Mouse (Mus musculus): ENCODE data around the gene Ly6g6c. TPM values are rescaled to one million over a fixed set of nuclear protein-coding genes. Genes with fewer than 3 reads are reported as not detected.

Gene Ly6g6c
- polyA plus RNA-seq, 1 experiment: 4.0 TPM

GRCm38 (mm10) chr17:35051156-35052086 is 13.8 kb upstream of the Ly6g6c start:
- Histone ChIP-seq H3K27me3 (ENCODE audit: control insufficient read depth, insufficient read depth, low read length, poor library complexity, severe bottlenecking) (no peaks in the 10 kb centered on the region), H3K4me1 (ENCODE audit: control insufficient read depth, insufficient read depth, low read length) (peaks cover 9% of the 10 kb centered on the region), H3K9ac (ENCODE audit: low read depth, poor library complexity, severe bottlenecking) (peak overlapping the region; percentile 94), H3K36me3 (ENCODE audit: control insufficient read depth, insufficient read depth, low read length, poor library complexity, severe bottlenecking) (peaks cover 23% of the 10 kb centered on the region), H3K9me3 (replicated peaks; ENCODE audit: control insufficient read depth, insufficient read depth, low read length, poor library complexity, severe bottlenecking) (no peaks in the 10 kb centered on the region), H3K27ac (ENCODE audit: insufficient read depth, low read length) (peak overlapping the region; percentile 90), H3K4me3 (ENCODE audit: low read depth, low read length) (peak overlapping the region; percentile 64)
- TF ChIP-seq POLR2A (IDR thresholded peaks at IDR 0.05; ENCODE audit: insufficient read depth, low read length) (peak; percentile 59), EP300 (IDR thresholded peaks at IDR 0.05; ENCODE audit: insufficient read depth, low read depth, low read length) (peak; percentile 66), CTCF (IDR thresholded peaks at IDR 0.05; ENCODE audit: low read depth, low read length) (no peak)

GRCm38 (mm10) chr17:35052271-35052798 is 12.9 kb upstream of the Ly6g6c start:
- no peaks in the 10 kb centered on the region for H3K9me3 ChIP-seq (replicated peaks; ENCODE audit: control insufficient read depth, insufficient read depth, low read length, poor library complexity, severe bottlenecking)
- H3K4me1 ChIP-seq (ENCODE audit: control insufficient read depth, insufficient read depth, low read length): peaks cover 9% of the 10 kb centered on the region
- H3K4me3 ChIP-seq (ENCODE audit: low read depth, low read length): peak overlapping the region; percentile 64
- H3K27ac ChIP-seq (ENCODE audit: insufficient read depth, low read length): peak overlapping the region; percentile 90
- peak overlapping the region; percentile 94 for H3K9ac ChIP-seq (ENCODE audit: low read depth, poor library complexity, severe bottlenecking)
- TF ChIP-seq EP300 (IDR thresholded peaks at IDR 0.05; ENCODE audit: insufficient read depth, low read depth, low read length): peak; percentile 69; the same call in 1 of the 2 replicates
- TF ChIP-seq POLR2A (IDR thresholded peaks at IDR 0.05; ENCODE audit: insufficient read depth, low read length): no peak
- no peak for TF ChIP-seq CTCF (IDR thresholded peaks at IDR 0.05; ENCODE audit: low read depth, low read length)
- H3K27me3 ChIP-seq (ENCODE audit: control insufficient read depth, insufficient read depth, low read length, poor library complexity, severe bottlenecking): no peaks in the 10 kb centered on the region
- peaks cover 23% of the 10 kb centered on the region for H3K36me3 ChIP-seq (ENCODE audit: control insufficient read depth, insufficient read depth, low read length, poor library complexity, severe bottlenecking)

GRCm38 (mm10) chr17:35055691-35056495 is 9.3 kb upstream of the Ly6g6c start:
- Histone ChIP-seq H3K27me3 (ENCODE audit: control insufficient read depth, insufficient read depth, low read length, poor library complexity, severe bottlenecking) (no peaks in the 10 kb centered on the region), H3K4me3 (ENCODE audit: low read depth, low read length) (no peak overlapping the region), H3K9me3 (replicated peaks; ENCODE audit: control insufficient read depth, insufficient read depth, low read length, poor library complexity, severe bottlenecking) (no peaks in the 10 kb centered on the region), H3K36me3 (ENCODE audit: control insufficient read depth, insufficient read depth, low read length, poor library complexity, severe bottlenecking) (peaks cover 26% of the 10 kb centered on the region), H3K4me1 (ENCODE audit: control insufficient read depth, insufficient read depth, low read length) (peaks cover 6% of the 10 kb centered on the region), H3K9ac (ENCODE audit: low read depth, poor library complexity, severe bottlenecking) (no peak overlapping the region), H3K27ac (ENCODE audit: insufficient read depth, low read length) (no peak overlapping the region)
- TF ChIP-seq POLR2A (IDR thresholded peaks at IDR 0.05; ENCODE audit: insufficient read depth, low read length) (no peak), EP300 (IDR thresholded peaks at IDR 0.05; ENCODE audit: insufficient read depth, low read depth, low read length) (no peak), CTCF (IDR thresholded peaks at IDR 0.05; ENCODE audit: low read depth, low read length) (no peak)

DNA sequence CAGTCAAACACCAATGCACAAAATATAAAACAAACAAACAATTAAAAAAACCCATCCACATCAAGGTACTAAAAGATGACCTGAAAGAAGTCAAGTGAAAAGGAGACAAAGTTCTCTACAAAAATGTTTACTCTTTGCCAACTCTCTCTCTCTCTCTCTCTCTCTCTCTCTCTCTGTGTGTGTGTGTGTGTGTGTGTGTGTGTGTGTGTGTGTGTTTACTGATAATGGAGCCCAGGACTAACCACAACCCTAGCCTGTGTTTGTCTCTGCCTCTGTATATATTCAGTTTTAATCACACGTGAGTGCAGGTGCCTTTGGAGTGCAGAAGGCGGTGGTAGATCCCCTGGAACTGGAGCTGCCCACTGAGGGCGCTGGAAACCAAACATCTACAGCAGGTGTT is 8.1 kb upstream of the Ly6g6c start:
- no peaks in the 10 kb centered on the region for H3K27me3 ChIP-seq (ENCODE audit: control insufficient read depth, insufficient read depth, low read length, poor library complexity, severe bottlenecking)
- no peaks in the 10 kb centered on the region for H3K9me3 ChIP-seq (replicated peaks; ENCODE audit: control insufficient read depth, insufficient read depth, low read length, poor library complexity, severe bottlenecking)
- TF ChIP-seq POLR2A (IDR thresholded peaks at IDR 0.05; ENCODE audit: insufficient read depth, low read length): no peak
- no peak for TF ChIP-seq CTCF (IDR thresholded peaks at IDR 0.05; ENCODE audit: low read depth, low read length)
- no peak for TF ChIP-seq EP300 (IDR thresholded peaks at IDR 0.05; ENCODE audit: insufficient read depth, low read depth, low read length)
- no peak overlapping the region for H3K27ac ChIP-seq (ENCODE audit: insufficient read depth, low read length)
- peaks cover 11% of the 10 kb centered on the region for H3K4me1 ChIP-seq (ENCODE audit: control insufficient read depth, insufficient read depth, low read length)
- H3K9ac ChIP-seq (ENCODE audit: low read depth, poor library complexity, severe bottlenecking): no peak overlapping the region
- no peak overlapping the region for H3K4me3 ChIP-seq (ENCODE audit: low read depth, low read length)
- H3K36me3 ChIP-seq (ENCODE audit: control insufficient read depth, insufficient read depth, low read length, poor library complexity, severe bottlenecking): peaks cover 26% of the 10 kb centered on the region

DNA sequence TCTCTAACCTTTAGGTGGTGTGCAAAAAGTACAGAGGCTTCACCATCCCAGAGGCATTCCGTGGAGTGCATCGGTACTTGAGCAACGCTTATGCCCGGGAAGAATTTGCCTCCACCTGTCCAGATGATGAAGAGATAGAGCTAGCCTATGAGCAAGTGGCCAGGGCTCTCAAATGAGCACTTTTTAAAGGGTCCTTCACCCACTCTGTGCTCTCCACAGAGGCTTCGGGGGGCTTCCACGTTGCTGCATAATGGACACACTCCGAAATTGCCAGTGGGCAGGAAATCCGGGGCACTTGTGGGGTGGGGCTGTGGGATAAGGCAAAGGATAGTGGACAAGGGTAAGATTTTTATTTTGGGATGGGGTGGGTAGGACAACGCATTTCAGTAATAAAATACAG is 6.9 kb upstream of the Ly6g6c start:
- peaks cover 21% of the 10 kb centered on the region for H3K36me3 ChIP-seq (ENCODE audit: control insufficient read depth, insufficient read depth, low read length, poor library complexity, severe bottlenecking)
- H3K27me3 ChIP-seq (ENCODE audit: control insufficient read depth, insufficient read depth, low read length, poor library complexity, severe bottlenecking): no peaks in the 10 kb centered on the region

More for the DNA sequence above, 6.9 kb upstream of the Ly6g6c start:
- Histone ChIP-seq H3K9me3 (replicated peaks; ENCODE audit: control insufficient read depth, insufficient read depth, low read length, poor library complexity, severe bottlenecking) (no peaks in the 10 kb centered on the region), H3K9ac (ENCODE audit: low read depth, poor library complexity, severe bottlenecking) (no peak overlapping the region), H3K27ac (ENCODE audit: insufficient read depth, low read length) (0 out of 2 replicates have a peak overlapping the region, but pooled peaks have one; percentile 6), H3K4me3 (ENCODE audit: low read depth, low read length) (no peak overlapping the region), H3K4me1 (ENCODE audit: control insufficient read depth, insufficient read depth, low read length) (peaks cover 6% of the 10 kb centered on the region)
- TF ChIP-seq CTCF (IDR thresholded peaks at IDR 0.05; ENCODE audit: low read depth, low read length) (no peak), POLR2A (IDR thresholded peaks at IDR 0.05; ENCODE audit: insufficient read depth, low read length) (no peak), EP300 (IDR thresholded peaks at IDR 0.05; ENCODE audit: insufficient read depth, low read depth, low read length) (no peak)

All from ES-Bruce4 (cell line).